Mouse (Mus musculus) liver, adult 2 months (tissue): ENCODE data around the gene Dnajc5.

Source experiments
- CTCF ChIP-seq: fragments of 200-500 bp; IDR thresholded peaks from 2 replicates; pipeline ENCODE4 v1.5.1; 2011; ENCODE audit warnings: low read depth, low read length, control low read depth
- POLR2A ChIP-seq: fragments of 200-500 bp; IDR thresholded peaks from 2 replicates; pipeline ENCODE4 v1.6.1; 2011; ENCODE audit warnings: low read length, control low read depth; ENCODE audit not compliant: insufficient read depth; ENCODE audit errors: extremely low read depth

DNA sequence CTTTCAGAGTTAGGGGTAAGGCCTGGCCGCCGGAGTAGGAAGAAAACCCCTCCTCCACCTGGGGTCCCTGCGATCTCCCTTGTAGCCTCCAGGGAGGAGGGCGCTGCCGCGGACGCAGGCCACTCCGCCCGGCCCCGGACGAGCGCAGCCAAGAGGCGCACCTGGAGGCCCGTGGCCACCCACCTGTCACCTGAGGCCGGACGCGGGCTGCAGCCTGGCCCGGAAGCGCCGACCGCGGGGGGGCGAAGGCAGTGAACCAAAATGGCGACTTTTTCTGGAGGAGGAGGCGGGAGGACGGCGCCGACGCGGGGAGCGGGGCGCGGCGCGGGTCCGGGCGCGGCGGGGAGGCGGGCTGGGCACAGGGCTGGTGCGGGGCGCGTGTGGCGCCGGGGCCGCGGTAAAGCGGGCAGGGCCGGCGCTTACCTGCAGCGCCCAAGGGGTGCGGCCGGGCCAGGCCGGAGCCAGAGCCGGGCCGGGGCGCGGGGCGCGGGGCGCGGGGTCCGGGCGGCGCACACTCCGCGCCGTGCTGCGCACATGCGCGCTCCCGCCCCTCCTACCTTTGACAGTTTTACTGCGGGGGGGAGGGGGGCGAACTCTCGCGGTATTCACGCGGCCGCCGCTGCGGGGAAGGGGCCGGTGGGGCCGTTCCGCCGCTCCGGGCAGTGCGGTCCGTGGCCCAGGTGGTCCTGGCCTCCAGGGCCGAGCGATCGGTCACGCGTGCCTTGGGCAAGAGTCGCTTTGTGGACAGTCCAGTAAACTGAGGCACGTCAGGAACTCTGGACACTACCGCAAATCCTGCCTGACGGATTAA, 72.2 kb downstream of the Dnajc5 start, which contains the start of gene Zfp512b:
- TF ChIP-seq CTCF (no peak), POLR2A (peak; percentile 57; the same call in 1 of the 2 replicates)
